Mouse (Mus musculus): ENCODE measurements around the gene Dmrtc1c1. TPM values are rescaled to one million over a fixed set of nuclear protein-coding genes. Genes with fewer than 3 reads are reported as not detected.
"Not testable (repeated sequence)": the region's sequence is repeated elsewhere in the genome, so short reads cannot be mapped to it uniquely, and the experiment has no call there.

Gene Dmrtc1c1
- not detected in 2 replicates for polyA plus RNA-seq (2012; rRNA removed)

GRCm38 (mm10) chrX:102802663-102803062 lies at the start of gene Dmrtc1c1:
Dmrtc1c1 (plus strand) TSS chrX:102802963.
- WGBS, result 78% methylated on average over 4 of the region's 14 CpGs
- not testable (repeated sequence) for H3K4me1 ChIP-seq (ENCODE audit: control insufficient read depth, insufficient read depth, insufficient read length, low read length); H3K4me3 ChIP-seq (ENCODE audit: low read depth, low read length); H3K36me3 ChIP-seq (ENCODE audit: control insufficient read depth, insufficient read depth, low read length); H3K27ac ChIP-seq (ENCODE audit: insufficient read depth, low read depth, low read length); H3K27me3 ChIP-seq (ENCODE audit: control insufficient read depth, insufficient read depth, low read length)

- Histone ChIP-seq H3K4me3 (ENCODE audit: low read depth, low read length) (no peak overlapping the region), H3K36me3 (ENCODE audit: control insufficient read depth, insufficient read depth, low read length) (no peaks in the 10 kb centered on the region), H3K27ac (ENCODE audit: insufficient read depth, low read depth, low read length) (no peak overlapping the region), H3K4me1 (ENCODE audit: control insufficient read depth, insufficient read depth, insufficient read length, low read length) (no peaks in the 10 kb centered on the region), H3K27me3 (ENCODE audit: control insufficient read depth, insufficient read depth, low read length) (no peaks in the 10 kb centered on the region)
- WGBS, result 32% methylated on average over 4 of the region's 4 CpGs
- TF ChIP-seq CTCF (IDR thresholded peaks at IDR 0.05; ENCODE audit: extremely low read depth, insufficient read length, insufficient replicate concordance, low read depth, low read length) (no peak), POLR2A (IDR thresholded peaks at IDR 0.05; ENCODE audit: low read depth, low read length) (no peak)
These were observed 36.9 kb upstream of the Dmrtc1c1 start for GRCm38 (mm10) chrX:102765878-102766277.

GRCm38 (mm10) chrX:102812311-102812710 lies 9.5 kb downstream of the Dmrtc1c1 start:
- Histone ChIP-seq H3K27ac (ENCODE audit: insufficient read depth, low read depth, low read length) (no peak overlapping the region), H3K27me3 (ENCODE audit: control insufficient read depth, insufficient read depth, low read length) (no peaks in the 10 kb centered on the region), H3K4me1 (ENCODE audit: control insufficient read depth, insufficient read depth, insufficient read length, low read length) (no peaks in the 10 kb centered on the region), H3K4me3 (ENCODE audit: low read depth, low read length) (no peak overlapping the region), H3K36me3 (ENCODE audit: control insufficient read depth, insufficient read depth, low read length) (no peaks in the 10 kb centered on the region)
- TF ChIP-seq CTCF (IDR thresholded peaks at IDR 0.05; ENCODE audit: extremely low read depth, insufficient read length, insufficient replicate concordance, low read depth, low read length), result no peak
- no peak for TF ChIP-seq POLR2A (IDR thresholded peaks at IDR 0.05; ENCODE audit: low read depth, low read length)
- WGBS, result 49% methylated on average over 4 of the region's 4 CpGs

GRCm38 (mm10) chrX:102854516-102854915 lies 51.8 kb downstream of the Dmrtc1c1 start, which contains the start of gene Dmrtc1c2:
Dmrtc1c2 (minus strand) TSS chrX:102854616.
- H3K27me3 ChIP-seq (ENCODE audit: control insufficient read depth, insufficient read depth, low read length); H3K36me3 ChIP-seq (ENCODE audit: control insufficient read depth, insufficient read depth, low read length): not testable (repeated sequence)
- 89% methylated on average over 5 of the region's 13 CpGs for WGBS

More at GRCm38 (mm10) chrX:102854516-102854915, 51.8 kb downstream of the Dmrtc1c1 start, which contains the start of gene Dmrtc1c2:
- not testable (repeated sequence) for H3K27ac ChIP-seq (ENCODE audit: insufficient read depth, low read depth, low read length); H3K4me1 ChIP-seq (ENCODE audit: control insufficient read depth, insufficient read depth, insufficient read length, low read length); H3K4me3 ChIP-seq (ENCODE audit: low read depth, low read length)

Other genes with a start within 250 kb of the Dmrtc1c1 start
- gene Phka1, start 158.7 kb upstream of the Dmrtc1c1 start, polyA plus RNA-seq (2012; rRNA removed), result 1.6 TPM in 2 replicates
- 1.2 TPM in 1 of 2 replicates, not detected in the other for gene Gm3880, start 116.0 kb upstream of the Dmrtc1c1 start, polyA plus RNA-seq (2012; rRNA removed)
- not detected in 2 replicates for gene Gm9112, start 95.3 kb upstream of the Dmrtc1c1 start, polyA plus RNA-seq (2012; rRNA removed)
- not detected in 2 replicates for gene Dmrtc1b, start 95.1 kb upstream of the Dmrtc1c1 start, polyA plus RNA-seq (2012; rRNA removed)
- gene Dmrtc1c2, start 51.7 kb downstream of the Dmrtc1c1 start, polyA plus RNA-seq (2012; rRNA removed), result not detected in 2 replicates
- not detected in 2 replicates for gene 1700031F05Rik, start 65.0 kb downstream of the Dmrtc1c1 start, polyA plus RNA-seq (2012; rRNA removed)
- 0.20 TPM in 1 of 2 replicates, not detected in the other for gene Dmrtc1a, start 105.7 kb downstream of the Dmrtc1c1 start, polyA plus RNA-seq (2012; rRNA removed)
- not detected in 2 replicates for gene 1700011M02Rik, start 105.9 kb downstream of the Dmrtc1c1 start, polyA plus RNA-seq (2012; rRNA removed)
- gene 1700018G05Rik, start 125.4 kb downstream of the Dmrtc1c1 start, polyA plus RNA-seq (2012; rRNA removed), result not detected in 2 replicates